Mouse (Mus musculus): ENCODE measurements around the gene Olfr374. TPM values are rescaled to one million over a fixed set of nuclear protein-coding genes. Genes with fewer than 3 reads are reported as not detected.

The Olfr374 gene
- total RNA-seq, 1 experiment, result 0.54 TPM

- H3K36me3 ChIP-seq (ENCODE audit: control insufficient read depth, insufficient read depth, low read length, poor library complexity, severe bottlenecking), result peaks cover 2% of the 10 kb centered on the region; the same call in 1 of the 2 replicates
- H3K4me1 ChIP-seq (ENCODE audit: control insufficient read depth in 2 of 2, insufficient read depth in 2 of 2, low read length in 2 of 2, poor library complexity in 1 of 2), result peaks cover 2 to 6% of the 10 kb centered on the region in 2 experiments; a peak in 2 of 4 replicates
- H3K9me3 ChIP-seq (ENCODE audit: control insufficient read depth, insufficient read depth, low read depth, low read length), result no peaks in the 10 kb centered on the region
- in situ Hi-C loops (cut with MboI; ENCODE audit: low sequenced_read_pairs in 2 of 2, unreplicated experiment in 2 of 2), result no loop called here
- no peak overlapping the region for H3K9ac ChIP-seq (ENCODE audit: insufficient read depth, low read depth, low read length, poor library complexity, severe bottlenecking)
- TF ChIP-seq HCFC1 (IDR thresholded peaks at IDR 0.05; ENCODE audit: borderline replicate concordance, insufficient read depth, low read length) (no peak), ZNF384 (IDR thresholded peaks at IDR 0.05; ENCODE audit: low read depth, low read length) (no peak), ZC3H11A (IDR thresholded peaks at IDR 0.05; ENCODE audit: borderline replicate concordance, low read depth, low read length) (no peak), MAFK (IDR thresholded peaks at IDR 0.05; ENCODE audit: insufficient read depth, low read depth, low read length) (no peak), CHD2 (IDR thresholded peaks at IDR 0.05; ENCODE audit: low read depth, low read length) (no peak)
- H3K4me3 ChIP-seq (ENCODE audit: insufficient read depth in 1 of 2, low read depth in 1 of 2, low read length in 2 of 2, poor library complexity in 1 of 2, severe bottlenecking in 1 of 2), result no peak overlapping the region
- no peak for DNase-seq (ENCODE audit: low read depth, low spot score)
- no peak overlapping the region for H3K27ac ChIP-seq (ENCODE audit: insufficient read depth, low read depth, low read length, poor library complexity, severe bottlenecking)
These were observed 26.7 kb downstream of the Olfr374 start for GRCm38 (mm10) chr8:72133507-72133906.

- Histone ChIP-seq H3K27ac (ENCODE audit: insufficient read depth, low read depth, low read length, poor library complexity, severe bottlenecking) (peak within 1 kb of the TSS; percentile 86; the same call in 1 of the 2 replicates), H3K4me1 (ENCODE audit: control insufficient read depth in 2 of 2, insufficient read depth in 2 of 2, low read length in 2 of 2, poor library complexity in 1 of 2) (peaks cover 2 to 6% of the 10 kb centered on the region in 2 experiments; a peak in 2 of 4 replicates), H3K36me3 (ENCODE audit: control insufficient read depth, insufficient read depth, low read length, poor library complexity, severe bottlenecking) (peaks cover 11% of the 10 kb centered on the region; the same call in 1 of the 2 replicates), H3K9me3 (ENCODE audit: control insufficient read depth, insufficient read depth, low read depth, low read length) (no peaks in the 10 kb centered on the region), H3K9ac (ENCODE audit: insufficient read depth, low read depth, low read length, poor library complexity, severe bottlenecking) (peak within 1 kb of the TSS; percentile 93), H3K4me3 (ENCODE audit: insufficient read depth in 1 of 2, low read depth in 1 of 2, low read length in 2 of 2, poor library complexity in 1 of 2, severe bottlenecking in 1 of 2) (peak within 1 kb of the TSS; percentile 94 to 97)
- no peak for TF ChIP-seq ZNF384 (IDR thresholded peaks at IDR 0.05; ENCODE audit: low read depth, low read length)
- TF ChIP-seq MAFK (IDR thresholded peaks at IDR 0.05; ENCODE audit: insufficient read depth, low read depth, low read length), result 0 out of 2 replicates have a peak, but pooled peaks have one; percentile 21
- no peak for DNase-seq (ENCODE audit: low read depth, low spot score)
- in situ Hi-C loops (cut with MboI; ENCODE audit: low sequenced_read_pairs in 2 of 2, unreplicated experiment in 2 of 2), result no loop called here
These were observed 28.1 kb downstream of the Olfr374 start, which contains the start of gene Tpm4 for GRCm38 (mm10) chr8:72134756-72135445. Gene Tpm4, plus strand, starts transcription at chr8:72134975.

GRCm38 (mm10) chr8:72135446-72136301 lies 28.8 kb downstream of the Olfr374 start:
- peak overlapping the region; percentile 86 for H3K27ac ChIP-seq (ENCODE audit: insufficient read depth, low read depth, low read length, poor library complexity, severe bottlenecking)
- peak overlapping the region; percentile 93 for H3K9ac ChIP-seq (ENCODE audit: insufficient read depth, low read depth, low read length, poor library complexity, severe bottlenecking)
- no peak for DNase-seq (ENCODE audit: low read depth, low spot score)
- H3K4me3 ChIP-seq (ENCODE audit: insufficient read depth in 1 of 2, low read depth in 1 of 2, low read length in 2 of 2, poor library complexity in 1 of 2, severe bottlenecking in 1 of 2), result peak overlapping the region; percentile 94 to 97
- in situ Hi-C loops (cut with MboI; ENCODE audit: low sequenced_read_pairs in 2 of 2, unreplicated experiment in 2 of 2), result no loop called here
- H3K36me3 ChIP-seq (ENCODE audit: control insufficient read depth, insufficient read depth, low read length, poor library complexity, severe bottlenecking), result peaks cover 11% of the 10 kb centered on the region; the same call in 1 of the 2 replicates
- TF ChIP-seq CHD2 (IDR thresholded peaks at IDR 0.05; ENCODE audit: low read depth, low read length) (no peak), ZC3H11A (IDR thresholded peaks at IDR 0.05; ENCODE audit: borderline replicate concordance, low read depth, low read length) (no peak), ZNF384 (IDR thresholded peaks at IDR 0.05; ENCODE audit: low read depth, low read length) (no peak), HCFC1 (IDR thresholded peaks at IDR 0.05; ENCODE audit: borderline replicate concordance, insufficient read depth, low read length) (no peak), MAFK (IDR thresholded peaks at IDR 0.05; ENCODE audit: insufficient read depth, low read depth, low read length) (no peak)
- H3K4me1 ChIP-seq (ENCODE audit: control insufficient read depth in 2 of 2, insufficient read depth in 2 of 2, low read length in 2 of 2, poor library complexity in 1 of 2), result peaks cover 2 to 6% of the 10 kb centered on the region in 2 experiments; a peak in 2 of 4 replicates
- H3K9me3 ChIP-seq (ENCODE audit: control insufficient read depth, insufficient read depth, low read depth, low read length), result no peaks in the 10 kb centered on the region

GRCm38 (mm10) chr8:72136302-72136978 lies 29.6 kb downstream of the Olfr374 start:
- Histone ChIP-seq H3K4me1 (ENCODE audit: control insufficient read depth in 2 of 2, insufficient read depth in 2 of 2, low read length in 2 of 2, poor library complexity in 1 of 2) (peaks cover 2 to 6% of the 10 kb centered on the region in 2 experiments; a peak in 2 of 4 replicates), H3K9me3 (ENCODE audit: control insufficient read depth, insufficient read depth, low read depth, low read length) (no peaks in the 10 kb centered on the region), H3K4me3 (ENCODE audit: insufficient read depth in 1 of 2, low read depth in 1 of 2, low read length in 2 of 2, poor library complexity in 1 of 2, severe bottlenecking in 1 of 2) (peak overlapping the region; percentile 94 to 97), H3K9ac (ENCODE audit: insufficient read depth, low read depth, low read length, poor library complexity, severe bottlenecking) (peak overlapping the region; percentile 93), H3K36me3 (ENCODE audit: control insufficient read depth, insufficient read depth, low read length, poor library complexity, severe bottlenecking) (peaks cover 11% of the 10 kb centered on the region), H3K27ac (ENCODE audit: insufficient read depth, low read depth, low read length, poor library complexity, severe bottlenecking) (peak overlapping the region; percentile 86)
- in situ Hi-C loops (cut with MboI; ENCODE audit: low sequenced_read_pairs in 2 of 2, unreplicated experiment in 2 of 2), result no loop called here
- no peak for TF ChIP-seq HCFC1 (IDR thresholded peaks at IDR 0.05; ENCODE audit: borderline replicate concordance, insufficient read depth, low read length)
- TF ChIP-seq CHD2 (IDR thresholded peaks at IDR 0.05; ENCODE audit: low read depth, low read length), result no peak
- TF ChIP-seq ZNF384 (IDR thresholded peaks at IDR 0.05; ENCODE audit: low read depth, low read length), result no peak
- TF ChIP-seq ZC3H11A (IDR thresholded peaks at IDR 0.05; ENCODE audit: borderline replicate concordance, low read depth, low read length), result no peak
- peak; percentile 66 for DNase-seq (ENCODE audit: low read depth, low spot score)

Data from ES-E14 (cell line).